Mouse (Mus musculus): ENCODE results near the gene Opcml. TPM values are rescaled to one million over a fixed set of nuclear protein-coding genes. Genes with fewer than 3 reads are reported as not detected.

Gene Opcml
- polyA plus RNA-seq, 1 experiment from 2014 or later = 1.9 TPM

DNA sequence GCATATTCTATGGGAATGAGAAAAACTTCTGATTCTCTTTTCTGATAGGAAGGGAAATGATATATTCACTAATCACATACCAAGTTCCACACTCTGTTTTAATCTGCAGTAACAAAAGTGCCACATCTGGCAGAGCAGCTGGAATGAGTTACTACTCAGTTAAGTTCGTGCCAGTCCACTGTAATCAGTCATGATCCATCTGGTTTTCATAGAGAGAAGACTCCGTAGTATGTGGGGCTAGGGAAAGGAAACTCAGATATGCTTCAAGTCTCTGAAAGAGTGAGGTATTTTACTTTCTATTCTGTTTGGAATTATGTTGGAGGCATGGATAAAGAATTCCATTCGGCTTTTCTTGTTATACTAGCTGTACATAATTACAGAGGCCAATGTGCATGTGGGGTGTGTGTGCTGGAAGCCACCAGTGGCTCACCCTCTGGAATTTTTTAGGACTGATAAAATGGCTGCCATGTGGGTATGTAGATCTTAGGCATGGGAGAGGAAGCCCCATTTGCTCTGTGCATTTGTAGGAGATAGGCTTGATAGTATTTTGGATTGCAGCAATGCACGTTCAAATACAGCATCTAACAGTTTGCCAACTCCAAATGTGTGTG lies 966.4 kb downstream of the Opcml start:
- H3K9me3 ChIP-seq (replicated peaks; ENCODE audit: control insufficient read depth, low read length) = no peaks in the 10 kb centered on the region
- no peaks in the 10 kb centered on the region for H3K27me3 ChIP-seq (ENCODE audit: control insufficient read depth, insufficient read depth, low read length)
- no peak overlapping the region for H3K27ac ChIP-seq (ENCODE audit: low read depth, low read length)
- ATAC-seq (replicated peaks; ENCODE audit: insufficient number of reproducible peaks, low FRiP score, low TSS enrichment) = no peak
- no peak overlapping the region for H3K9ac ChIP-seq (ENCODE audit: low read depth, low read length)
- H3K4me1 ChIP-seq (ENCODE audit: control insufficient read depth, insufficient read depth, low read length) = no peaks in the 10 kb centered on the region
- H3K36me3 ChIP-seq (ENCODE audit: control insufficient read depth, insufficient read depth, low read length) = no peaks in the 10 kb centered on the region
- no peak overlapping the region for H3K4me2 ChIP-seq
- 60% methylated on average over 4 of the region's 4 CpGs for WGBS (ENCODE audit: insufficient replicate concordance)
- no peak overlapping the region for H3K4me3 ChIP-seq (ENCODE audit: low read depth, low read length)

DNA sequence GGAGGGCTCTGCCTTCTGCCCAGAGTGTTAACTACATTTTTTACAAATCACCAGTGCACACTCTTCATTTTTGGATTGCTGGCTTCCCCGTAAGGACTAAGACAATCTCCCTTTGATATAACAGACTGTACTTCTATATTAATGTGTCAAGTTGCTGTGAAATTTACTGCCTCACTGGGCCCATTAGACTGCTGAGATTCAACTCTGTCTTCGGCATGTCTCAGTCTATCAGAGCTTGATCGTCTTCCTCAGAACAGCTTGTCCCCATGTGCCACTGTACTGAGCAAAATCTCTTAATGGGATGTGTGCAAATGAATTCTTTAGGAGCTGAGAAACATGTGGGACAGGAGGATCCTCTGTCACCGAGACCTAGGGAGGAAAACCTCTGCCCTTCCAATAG lies 970.9 kb downstream of the Opcml start:
- Histone ChIP-seq H3K9ac (ENCODE audit: low read depth, low read length) (no peak overlapping the region), H3K36me3 (ENCODE audit: control insufficient read depth, insufficient read depth, low read length) (no peaks in the 10 kb centered on the region), H3K27me3 (ENCODE audit: control insufficient read depth, insufficient read depth, low read length) (no peaks in the 10 kb centered on the region), H3K27ac (ENCODE audit: low read depth, low read length) (no peak overlapping the region), H3K4me3 (ENCODE audit: low read depth, low read length) (no peak overlapping the region), H3K4me1 (ENCODE audit: control insufficient read depth, insufficient read depth, low read length) (no peaks in the 10 kb centered on the region), H3K9me3 (replicated peaks; ENCODE audit: control insufficient read depth, low read length) (no peaks in the 10 kb centered on the region), H3K4me2 (no peak overlapping the region)
- 78% methylated on average over 4 of the region's 4 CpGs for WGBS (ENCODE audit: insufficient replicate concordance)
- no peak for ATAC-seq (replicated peaks; ENCODE audit: insufficient number of reproducible peaks, low FRiP score, low TSS enrichment)

DNA sequence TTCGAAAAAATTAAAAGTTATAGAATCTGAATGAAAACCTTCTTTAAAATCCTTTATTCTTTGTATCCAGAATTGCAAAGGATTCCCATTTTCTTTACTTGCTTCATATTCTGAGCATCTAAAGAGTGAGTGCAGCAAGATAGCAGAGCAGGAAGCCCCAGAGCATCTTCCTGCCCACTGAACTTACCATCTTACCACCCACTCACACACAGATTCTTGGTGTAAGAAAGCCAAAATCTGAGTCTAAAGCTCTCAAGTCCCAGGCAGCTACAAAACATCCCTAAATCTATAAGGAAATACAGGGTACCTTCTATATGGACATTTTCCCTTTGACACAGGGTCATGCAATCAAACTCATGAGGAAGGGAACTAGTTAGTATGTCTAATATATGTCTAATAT lies 973.6 kb downstream of the Opcml start:
- no peaks in the 10 kb centered on the region for H3K4me1 ChIP-seq (ENCODE audit: control insufficient read depth, insufficient read depth, low read length)
- no peak overlapping the region for H3K4me3 ChIP-seq (ENCODE audit: low read depth, low read length)
- H3K9ac ChIP-seq (ENCODE audit: low read depth, low read length) = no peak overlapping the region
- ATAC-seq (replicated peaks; ENCODE audit: insufficient number of reproducible peaks, low FRiP score, low TSS enrichment) = no peak
- no peaks in the 10 kb centered on the region for H3K27me3 ChIP-seq (ENCODE audit: control insufficient read depth, insufficient read depth, low read length)
- H3K9me3 ChIP-seq (replicated peaks; ENCODE audit: control insufficient read depth, low read length) = no peaks in the 10 kb centered on the region
- H3K36me3 ChIP-seq (ENCODE audit: control insufficient read depth, insufficient read depth, low read length) = no peaks in the 10 kb centered on the region
- WGBS (ENCODE audit: insufficient replicate concordance) = 73% methylated on average over 1 of the region's 1 CpGs
- no peak overlapping the region for H3K4me2 ChIP-seq
- H3K27ac ChIP-seq (ENCODE audit: low read depth, low read length) = no peak overlapping the region

DNA sequence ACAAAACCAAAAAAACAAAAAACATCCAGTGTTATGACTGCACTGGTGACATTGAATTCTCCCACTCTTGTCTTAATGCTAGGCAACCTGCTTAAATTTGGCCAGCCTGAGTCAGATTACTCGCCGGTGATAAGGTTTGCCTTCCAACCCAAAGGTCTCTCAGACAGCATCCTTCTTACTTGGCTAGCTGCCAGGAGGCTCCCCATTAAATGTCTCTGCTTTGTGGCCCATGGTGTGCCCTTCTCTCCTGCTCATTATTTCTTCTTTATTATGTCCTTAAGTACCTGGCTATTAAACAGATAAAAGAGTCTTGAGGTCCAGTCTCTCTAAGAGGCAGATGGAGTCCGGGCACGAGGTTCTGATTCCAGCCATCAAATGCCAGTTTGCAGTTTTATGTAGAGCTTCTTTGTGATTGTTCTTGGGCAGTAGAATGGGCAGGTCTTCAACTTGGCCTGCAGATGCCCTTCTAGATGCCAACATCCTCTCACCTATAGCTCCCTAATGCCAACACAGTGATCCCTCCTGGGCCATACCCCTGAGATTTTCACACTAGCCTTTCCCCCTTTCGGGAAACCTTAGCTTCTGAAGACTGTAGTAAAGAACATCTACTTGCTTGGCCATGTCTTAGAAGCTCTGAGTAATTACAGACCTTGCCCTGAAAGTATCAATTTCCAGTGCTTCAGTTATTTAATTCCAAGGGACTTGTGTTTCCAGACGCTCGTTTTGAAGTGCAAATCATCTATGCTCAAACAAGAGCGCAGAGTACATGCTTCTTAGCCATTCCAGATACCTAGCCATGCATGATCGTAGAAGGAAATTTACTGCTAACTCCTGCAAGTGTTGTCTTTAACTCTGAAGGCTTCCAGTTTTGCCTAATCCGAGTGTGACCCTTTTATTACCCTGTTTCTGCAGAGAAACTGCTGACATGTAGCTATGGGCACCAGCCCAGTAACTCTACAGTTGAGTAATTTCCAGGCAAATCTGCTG lies 986.2 kb downstream of the Opcml start:
- ATAC-seq (replicated peaks; ENCODE audit: insufficient number of reproducible peaks, low FRiP score, low TSS enrichment) = no peak
- 77% methylated on average over 10 of the region's 10 CpGs for WGBS (ENCODE audit: insufficient replicate concordance)
- Histone ChIP-seq H3K9me3 (replicated peaks; ENCODE audit: control insufficient read depth, low read length) (no peaks in the 10 kb centered on the region), H3K27me3 (ENCODE audit: control insufficient read depth, insufficient read depth, low read length) (no peaks in the 10 kb centered on the region), H3K9ac (ENCODE audit: low read depth, low read length) (no peak overlapping the region), H3K4me3 (ENCODE audit: low read depth, low read length) (no peak overlapping the region), H3K4me1 (ENCODE audit: control insufficient read depth, insufficient read depth, low read length) (no peaks in the 10 kb centered on the region), H3K4me2 (no peak overlapping the region), H3K36me3 (ENCODE audit: control insufficient read depth, insufficient read depth, low read length) (no peaks in the 10 kb centered on the region), H3K27ac (ENCODE audit: low read depth, low read length) (no peak overlapping the region)

DNA sequence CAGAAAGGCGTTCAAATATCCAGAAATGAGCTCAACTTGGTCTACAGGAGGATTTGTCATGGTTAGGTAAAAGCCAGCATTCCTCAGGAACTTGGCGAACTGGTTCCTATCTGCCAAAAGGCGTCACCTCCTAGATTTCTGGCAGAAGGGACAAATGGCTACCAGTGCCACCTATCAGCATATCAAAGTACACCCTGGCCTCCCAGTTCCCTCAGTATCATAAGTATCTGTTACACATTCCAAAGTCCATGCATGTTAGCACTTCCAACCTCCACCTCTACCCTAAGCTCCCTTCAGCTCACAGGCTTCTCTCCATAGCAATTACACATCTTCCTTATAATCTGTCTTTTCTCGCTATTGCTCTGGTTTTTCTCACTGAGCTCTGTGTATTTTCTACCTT lies 993.3 kb downstream of the Opcml start:
- Histone ChIP-seq H3K9ac (ENCODE audit: low read depth, low read length) (no peak overlapping the region), H3K27me3 (ENCODE audit: control insufficient read depth, insufficient read depth, low read length) (no peaks in the 10 kb centered on the region), H3K27ac (ENCODE audit: low read depth, low read length) (no peak overlapping the region), H3K9me3 (replicated peaks; ENCODE audit: control insufficient read depth, low read length) (no peaks in the 10 kb centered on the region), H3K36me3 (ENCODE audit: control insufficient read depth, insufficient read depth, low read length) (no peaks in the 10 kb centered on the region), H3K4me1 (ENCODE audit: control insufficient read depth, insufficient read depth, low read length) (peaks cover 2% of the 10 kb centered on the region; the same call in 1 of the 2 replicates), H3K4me2 (no peak overlapping the region), H3K4me3 (ENCODE audit: low read depth, low read length) (no peak overlapping the region)
- 28% methylated on average over 4 of the region's 4 CpGs for WGBS (ENCODE audit: insufficient replicate concordance)
- no peak for ATAC-seq (replicated peaks; ENCODE audit: insufficient number of reproducible peaks, low FRiP score, low TSS enrichment)

DNA sequence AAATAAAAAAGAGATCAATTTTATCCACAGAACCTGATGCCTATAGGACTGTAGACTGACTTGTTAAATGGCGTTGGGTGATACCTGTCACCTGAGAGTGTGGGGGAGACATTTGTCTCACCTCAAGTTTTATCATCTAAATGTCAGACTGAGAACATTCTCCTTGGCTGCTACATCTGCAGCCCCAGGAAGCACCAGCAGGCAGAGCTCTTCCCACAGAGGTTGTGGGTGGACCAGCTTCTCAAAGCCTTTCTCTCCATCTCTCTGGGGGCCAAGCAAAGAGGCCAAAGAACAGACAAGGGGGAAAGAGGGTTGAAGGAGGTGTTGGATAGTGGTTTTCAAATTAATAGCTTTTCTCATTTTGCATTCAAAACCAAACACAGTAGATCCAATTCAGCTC lies 998.9 kb downstream of the Opcml start:
- Histone ChIP-seq H3K4me1 (ENCODE audit: control insufficient read depth, insufficient read depth, low read length) (no peaks in the 10 kb centered on the region), H3K36me3 (ENCODE audit: control insufficient read depth, insufficient read depth, low read length) (no peaks in the 10 kb centered on the region), H3K27ac (ENCODE audit: low read depth, low read length) (no peak overlapping the region), H3K9me3 (replicated peaks; ENCODE audit: control insufficient read depth, low read length) (no peaks in the 10 kb centered on the region), H3K27me3 (ENCODE audit: control insufficient read depth, insufficient read depth, low read length) (no peaks in the 10 kb centered on the region), H3K4me2 (no peak overlapping the region), H3K4me3 (ENCODE audit: low read depth, low read length) (no peak overlapping the region), H3K9ac (ENCODE audit: low read depth, low read length) (no peak overlapping the region)
- ATAC-seq (replicated peaks; ENCODE audit: insufficient number of reproducible peaks, low FRiP score, low TSS enrichment) = no peak
- 43% methylated on average over 1 of the region's 1 CpGs for WGBS (ENCODE audit: insufficient replicate concordance)

DNA sequence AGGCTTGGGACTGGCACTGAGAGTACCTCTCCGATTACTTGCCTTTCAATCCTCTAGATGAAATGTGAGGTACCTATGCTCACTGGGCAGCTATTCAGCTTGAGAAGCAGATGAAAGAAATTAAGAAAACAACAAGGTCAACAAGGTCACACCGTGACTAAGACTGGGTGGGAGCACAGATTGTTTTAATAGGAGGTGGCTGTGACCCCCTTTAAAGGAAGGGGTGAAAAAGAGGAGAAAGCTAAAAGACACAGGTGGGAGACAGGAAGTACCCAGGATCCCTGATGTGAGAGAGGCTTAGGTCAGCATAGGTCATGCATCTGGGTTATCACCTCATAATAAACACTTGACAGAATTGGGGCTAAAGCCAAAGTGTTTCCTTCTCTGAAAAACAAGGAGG lies 1009.5 kb downstream of the Opcml start:
- Histone ChIP-seq H3K4me1 (ENCODE audit: control insufficient read depth, insufficient read depth, low read length) (no peaks in the 10 kb centered on the region), H3K4me3 (ENCODE audit: low read depth, low read length) (no peak overlapping the region), H3K9me3 (replicated peaks; ENCODE audit: control insufficient read depth, low read length) (no peaks in the 10 kb centered on the region), H3K4me2 (no peak overlapping the region), H3K27me3 (ENCODE audit: control insufficient read depth, insufficient read depth, low read length) (no peaks in the 10 kb centered on the region), H3K9ac (ENCODE audit: low read depth, low read length) (no peak overlapping the region), H3K27ac (ENCODE audit: low read depth, low read length) (no peak overlapping the region), H3K36me3 (ENCODE audit: control insufficient read depth, insufficient read depth, low read length) (no peaks in the 10 kb centered on the region)
- WGBS (ENCODE audit: insufficient replicate concordance) = 23% methylated on average over 2 of the region's 2 CpGs
- ATAC-seq (replicated peaks; ENCODE audit: insufficient number of reproducible peaks, low FRiP score, low TSS enrichment) = no peak

DNA sequence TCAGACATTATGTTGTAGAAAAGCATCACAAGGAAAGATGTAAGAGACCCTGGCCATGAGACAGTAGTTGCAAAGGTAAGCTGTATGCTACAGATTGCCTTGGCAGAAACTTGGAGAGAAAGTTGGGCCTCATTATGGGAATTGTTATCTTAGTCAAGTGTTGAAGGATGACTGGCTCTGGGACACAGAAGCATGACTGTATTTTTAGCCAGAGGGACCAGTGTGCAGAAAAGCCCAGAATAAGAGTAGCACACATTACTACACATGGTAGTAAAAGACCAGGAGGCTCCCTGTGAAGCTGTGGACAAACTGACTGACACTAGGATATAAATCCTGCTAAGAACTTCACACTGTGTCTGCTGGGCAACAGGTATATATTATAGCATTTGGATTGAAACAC lies 1016.1 kb downstream of the Opcml start:
- H3K4me1 ChIP-seq (ENCODE audit: control insufficient read depth, insufficient read depth, low read length) = no peaks in the 10 kb centered on the region
- H3K4me2 ChIP-seq = no peak overlapping the region
- H3K9ac ChIP-seq (ENCODE audit: low read depth, low read length) = no peak overlapping the region
- H3K36me3 ChIP-seq (ENCODE audit: control insufficient read depth, insufficient read depth, low read length) = no peaks in the 10 kb centered on the region
- no peak overlapping the region for H3K4me3 ChIP-seq (ENCODE audit: low read depth, low read length)
- no peak for ATAC-seq (replicated peaks; ENCODE audit: insufficient number of reproducible peaks, low FRiP score, low TSS enrichment)
- no peaks in the 10 kb centered on the region for H3K9me3 ChIP-seq (replicated peaks; ENCODE audit: control insufficient read depth, low read length)
- no peak overlapping the region for H3K27ac ChIP-seq (ENCODE audit: low read depth, low read length)
- no peaks in the 10 kb centered on the region for H3K27me3 ChIP-seq (ENCODE audit: control insufficient read depth, insufficient read depth, low read length)

DNA sequence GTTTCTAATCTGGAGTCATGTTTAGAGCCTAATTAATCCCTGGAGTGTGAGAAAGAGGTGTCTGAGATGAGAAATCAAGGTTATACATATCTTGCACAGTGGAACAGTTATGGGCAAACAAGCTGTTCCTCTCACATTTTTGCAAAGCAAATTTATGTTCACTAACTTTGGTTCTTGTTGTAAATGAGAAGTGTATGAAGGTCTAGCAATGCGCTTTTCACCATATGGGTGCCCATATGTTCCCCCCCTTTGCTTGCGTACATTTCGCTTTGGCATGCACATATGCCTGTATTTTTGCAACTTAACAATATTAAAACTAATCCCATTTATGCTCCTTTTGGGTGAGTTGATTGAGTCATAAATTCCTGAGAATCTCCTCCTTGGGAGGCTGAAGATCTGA lies 1031.5 kb downstream of the Opcml start:
- Histone ChIP-seq H3K4me1 (ENCODE audit: control insufficient read depth, insufficient read depth, low read length) (no peaks in the 10 kb centered on the region), H3K27ac (ENCODE audit: low read depth, low read length) (no peak overlapping the region), H3K9me3 (replicated peaks; ENCODE audit: control insufficient read depth, low read length) (no peaks in the 10 kb centered on the region), H3K36me3 (ENCODE audit: control insufficient read depth, insufficient read depth, low read length) (no peaks in the 10 kb centered on the region), H3K9ac (ENCODE audit: low read depth, low read length) (no peak overlapping the region), H3K4me2 (no peak overlapping the region), H3K4me3 (ENCODE audit: low read depth, low read length) (no peak overlapping the region), H3K27me3 (ENCODE audit: control insufficient read depth, insufficient read depth, low read length) (no peaks in the 10 kb centered on the region)
- no peak for ATAC-seq (replicated peaks; ENCODE audit: insufficient number of reproducible peaks, low FRiP score, low TSS enrichment)
- 82% methylated on average over 3 of the region's 3 CpGs for WGBS (ENCODE audit: insufficient replicate concordance)

Measured in heart, embryonic 11.5 days (tissue).